Mouse (Mus musculus): ENCODE data around the gene Slc4a3. TPM values are rescaled to one million over a fixed set of nuclear protein-coding genes. Genes with fewer than 3 reads are reported as not detected.

Slc4a3 gene
- polyA plus RNA-seq, 1 experiment from 2014 or later = 9.3 TPM

GRCm38 (mm10) chr1:75505159-75505955 lies 40.7 kb upstream of the Slc4a3 start:
- Histone ChIP-seq H3K9me3 (ENCODE audit: control insufficient read depth, low read length) (no peaks in the 10 kb centered on the region), H3K4me1 (ENCODE audit: control insufficient read depth, insufficient read depth, low read length) (peaks cover 20% of the 10 kb centered on the region), H3K4me3 (ENCODE audit: low read depth, low read length) (peak overlapping the region; percentile 92), H3K36me3 (ENCODE audit: control insufficient read depth, insufficient read depth, low read length) (peaks cover 14% of the 10 kb centered on the region), H3K4me2 (ENCODE audit: low read depth, severe bottlenecking) (peak overlapping the region; percentile 96), H3K9ac (ENCODE audit: low read length) (peak overlapping the region; percentile 95), H3K27me3 (ENCODE audit: control insufficient read depth, insufficient read depth, low read length) (peaks cover 2% of the 10 kb centered on the region; the same call in 1 of the 2 replicates), H3K27ac (replicated peaks; ENCODE audit: low read depth, low read length) (peak overlapping the region; percentile 89)
- ATAC-seq (ENCODE audit: insufficient number of reproducible peaks, low FRiP score, low TSS enrichment, low read depth) (peak; percentile 24; the same call in 1 of the 2 replicates), DNase-seq (ENCODE audit: low spot score) (peak; percentile 78)
- under 1% methylated on average over 84 of the region's 84 CpGs for WGBS

GRCm38 (mm10) chr1:75505956-75506831 lies 39.9 kb upstream of the Slc4a3 start, which contains the start of gene Obsl1:
Obsl1 (minus strand) TSS chr1:75506452.
- H3K36me3 ChIP-seq (ENCODE audit: control insufficient read depth, insufficient read depth, low read length) = peaks cover 11% of the 10 kb centered on the region
- H3K27me3 ChIP-seq (ENCODE audit: control insufficient read depth, insufficient read depth, low read length) = peaks cover 2% of the 10 kb centered on the region; the same call in 1 of the 2 replicates
- H3K27ac ChIP-seq (replicated peaks; ENCODE audit: low read depth, low read length) = peak within 1 kb of the TSS; percentile 89
- H3K9ac ChIP-seq (ENCODE audit: low read length) = peak within 1 kb of the TSS; percentile 95
- peaks cover 24% of the 10 kb centered on the region for H3K4me1 ChIP-seq (ENCODE audit: control insufficient read depth, insufficient read depth, low read length)
- under 1% methylated on average over 58 of the region's 65 CpGs for WGBS
- DNase-seq (ENCODE audit: low spot score) = peak; percentile 90
- H3K4me2 ChIP-seq (ENCODE audit: low read depth, severe bottlenecking) = peak within 1 kb of the TSS; percentile 96
- no peaks in the 10 kb centered on the region for H3K9me3 ChIP-seq (ENCODE audit: control insufficient read depth, low read length)
- peak within 1 kb of the TSS; percentile 92 for H3K4me3 ChIP-seq (ENCODE audit: low read depth, low read length)
- peak; percentile 86 for ATAC-seq (ENCODE audit: insufficient number of reproducible peaks, low FRiP score, low TSS enrichment, low read depth)

GRCm38 (mm10) chr1:75507006-75507405 lies 39.1 kb upstream of the Slc4a3 start, which contains the start of gene Inha:
Inha (plus strand) TSS chr1:75507077.
- H3K27ac ChIP-seq (replicated peaks; ENCODE audit: low read depth, low read length) = peak within 1 kb of the TSS; percentile 89
- WGBS = 75% methylated on average over 10 of the region's 10 CpGs
- ATAC-seq (ENCODE audit: insufficient number of reproducible peaks, low FRiP score, low TSS enrichment, low read depth) = 0 out of 2 replicates have a peak, but pooled peaks have one; percentile 4
- H3K4me1 ChIP-seq (ENCODE audit: control insufficient read depth, insufficient read depth, low read length) = peaks cover 28% of the 10 kb centered on the region
- peak within 1 kb of the TSS; percentile 92 for H3K4me3 ChIP-seq (ENCODE audit: low read depth, low read length)
- peak within 1 kb of the TSS; percentile 96 for H3K4me2 ChIP-seq (ENCODE audit: low read depth, severe bottlenecking)
- peaks cover 6% of the 10 kb centered on the region for H3K36me3 ChIP-seq (ENCODE audit: control insufficient read depth, insufficient read depth, low read length)
- H3K27me3 ChIP-seq (ENCODE audit: control insufficient read depth, insufficient read depth, low read length) = peaks cover 2% of the 10 kb centered on the region; the same call in 1 of the 2 replicates
- H3K9me3 ChIP-seq (ENCODE audit: control insufficient read depth, low read length) = no peaks in the 10 kb centered on the region
- H3K9ac ChIP-seq (ENCODE audit: low read length) = peak within 1 kb of the TSS; percentile 95
- no peak for DNase-seq (ENCODE audit: low spot score)

- H3K4me1 ChIP-seq (ENCODE audit: control insufficient read depth, insufficient read depth, low read length) = peaks cover 20% of the 10 kb centered on the region
- no peaks in the 10 kb centered on the region for H3K9me3 ChIP-seq (ENCODE audit: control insufficient read depth, low read length)
- no peak overlapping the region for H3K27ac ChIP-seq (replicated peaks; ENCODE audit: low read depth, low read length)
- 0 out of 2 replicates have a peak, but pooled peaks cover 2% of the 10 kb centered on the region for H3K27me3 ChIP-seq (ENCODE audit: control insufficient read depth, insufficient read depth, low read length)
- H3K4me3 ChIP-seq (ENCODE audit: low read depth, low read length) = no peak overlapping the region
- WGBS = 48% methylated on average over 20 of the region's 20 CpGs
- no peak overlapping the region for H3K9ac ChIP-seq (ENCODE audit: low read length)
- no peaks in the 10 kb centered on the region for H3K36me3 ChIP-seq (ENCODE audit: control insufficient read depth, insufficient read depth, low read length)
- no peak for DNase-seq (ENCODE audit: low spot score)
- no peak for ATAC-seq (ENCODE audit: insufficient number of reproducible peaks, low FRiP score, low TSS enrichment, low read depth)
- no peak overlapping the region for H3K4me2 ChIP-seq (ENCODE audit: low read depth, severe bottlenecking)
Observed at GRCm38 (mm10) chr1:75509586-75509985, 36.5 kb upstream of the Slc4a3 start.

GRCm38 (mm10) chr1:75510154-75510553 lies 35.9 kb upstream of the Slc4a3 start:
- no peaks in the 10 kb centered on the region for H3K9me3 ChIP-seq (ENCODE audit: control insufficient read depth, low read length)
- no peak overlapping the region for H3K4me2 ChIP-seq (ENCODE audit: low read depth, severe bottlenecking)
- DNase-seq (ENCODE audit: low spot score) (no peak), ATAC-seq (ENCODE audit: insufficient number of reproducible peaks, low FRiP score, low TSS enrichment, low read depth) (no peak)
- 0 out of 2 replicates have a peak, but pooled peaks cover 2% of the 10 kb centered on the region for H3K27me3 ChIP-seq (ENCODE audit: control insufficient read depth, insufficient read depth, low read length)
- no peak overlapping the region for H3K27ac ChIP-seq (replicated peaks; ENCODE audit: low read depth, low read length)
- H3K4me3 ChIP-seq (ENCODE audit: low read depth, low read length) = no peak overlapping the region
- 81% methylated on average over 5 of the region's 5 CpGs for WGBS
- H3K36me3 ChIP-seq (ENCODE audit: control insufficient read depth, insufficient read depth, low read length) = no peaks in the 10 kb centered on the region
- no peak overlapping the region for H3K9ac ChIP-seq (ENCODE audit: low read length)
- peaks cover 20% of the 10 kb centered on the region for H3K4me1 ChIP-seq (ENCODE audit: control insufficient read depth, insufficient read depth, low read length)

- Histone ChIP-seq H3K27me3 (ENCODE audit: control insufficient read depth, insufficient read depth, low read length) (0 out of 2 replicates have a peak, but pooled peaks cover 2% of the 10 kb centered on the region), H3K4me3 (ENCODE audit: low read depth, low read length) (no peak overlapping the region), H3K36me3 (ENCODE audit: control insufficient read depth, insufficient read depth, low read length) (no peaks in the 10 kb centered on the region), H3K9me3 (ENCODE audit: control insufficient read depth, low read length) (no peaks in the 10 kb centered on the region), H3K27ac (replicated peaks; ENCODE audit: low read depth, low read length) (peak overlapping the region; percentile 10; the same call in 1 of the 2 replicates), H3K4me1 (ENCODE audit: control insufficient read depth, insufficient read depth, low read length) (peaks cover 16% of the 10 kb centered on the region), H3K9ac (ENCODE audit: low read length) (no peak overlapping the region), H3K4me2 (ENCODE audit: low read depth, severe bottlenecking) (no peak overlapping the region)
- WGBS = 68% methylated on average over 4 of the region's 4 CpGs
- DNase-seq (ENCODE audit: low spot score) (peak; percentile 57), ATAC-seq (ENCODE audit: insufficient number of reproducible peaks, low FRiP score, low TSS enrichment, low read depth) (no peak)
Observed at GRCm38 (mm10) chr1:75511437-75512210, 34.4 kb upstream of the Slc4a3 start.

GRCm38 (mm10) chr1:75512550-75512949 lies 33.5 kb upstream of the Slc4a3 start:
- H3K27ac ChIP-seq (replicated peaks; ENCODE audit: low read depth, low read length) = no peak overlapping the region
- peaks cover 9% of the 10 kb centered on the region for H3K4me1 ChIP-seq (ENCODE audit: control insufficient read depth, insufficient read depth, low read length)
- H3K4me3 ChIP-seq (ENCODE audit: low read depth, low read length) = no peak overlapping the region
- H3K9me3 ChIP-seq (ENCODE audit: control insufficient read depth, low read length) = no peaks in the 10 kb centered on the region
- ATAC-seq (ENCODE audit: insufficient number of reproducible peaks, low FRiP score, low TSS enrichment, low read depth) (no peak), DNase-seq (ENCODE audit: low spot score) (no peak)
- H3K27me3 ChIP-seq (ENCODE audit: control insufficient read depth, insufficient read depth, low read length) = 0 out of 2 replicates have a peak, but pooled peaks cover 2% of the 10 kb centered on the region
- H3K4me2 ChIP-seq (ENCODE audit: low read depth, severe bottlenecking) = no peak overlapping the region
- 94% methylated on average over 3 of the region's 3 CpGs for WGBS
- no peak overlapping the region for H3K9ac ChIP-seq (ENCODE audit: low read length)
- H3K36me3 ChIP-seq (ENCODE audit: control insufficient read depth, insufficient read depth, low read length) = no peaks in the 10 kb centered on the region

Measured in limb, embryonic 11.5 days (tissue).